Mouse (Mus musculus): ENCODE data around the gene Zfp750.

GRCm38 (mm10) chr11:121560294-121560663 lies 41.1 kb upstream of the Zfp750 start:
- TF ChIP-seq CTCF (IDR thresholded peaks at IDR 0.05; ENCODE audit: control insufficient read depth, insufficient read depth, low read length) (peak; percentile 33; the same call in 1 of the 2 replicates), POLR2A (IDR thresholded peaks at IDR 0.05; ENCODE audit: borderline replicate concordance, control insufficient read depth, low read depth, low read length) (no peak)
